Mouse (Mus musculus): Measurements from ENCODE around the gene Cpox.
A peak's percentile ranks its signal among the peaks of the same experiment; 100 is the strongest.
"Not testable (repeated sequence)": the region's sequence is repeated elsewhere in the genome, so short reads cannot be mapped to it uniquely, and the experiment has no call there.

Gene Cpox

GRCm38 (mm10) chr16:58669917-58670630, at the start of gene Cpox:
Gene Cpox (plus strand): TSS chr16:58670292.
- DNase-seq (ENCODE audit: low spot score in 2 of 2), result peak; percentile 50 to 80

- DNase-seq (ENCODE audit: low spot score in 2 of 2), result no peak
These were observed 47.7 kb upstream of the Cpox start for GRCm38 (mm10) chr16:58622377-58622776.

GRCm38 (mm10) chr16:58623114-58623513, 47.0 kb upstream of the Cpox start:
- DNase-seq (ENCODE audit: low spot score in 2 of 2), result no peak

- peak in 1 of 2 experiments; percentile 63 for DNase-seq (ENCODE audit: low spot score in 2 of 2)
These were observed 46.1 kb upstream of the Cpox start for GRCm38 (mm10) chr16:58623944-58624343.

- DNase-seq (ENCODE audit: low spot score in 2 of 2), result no peak
These were observed 42.3 kb upstream of the Cpox start for GRCm38 (mm10) chr16:58627597-58628335.

- DNase-seq (ENCODE audit: low spot score in 2 of 2), result no peak
These were observed 41.8 kb upstream of the Cpox start for GRCm38 (mm10) chr16:58628336-58628680.

GRCm38 (mm10) chr16:58628968-58629367, 41.1 kb upstream of the Cpox start:
- DNase-seq (ENCODE audit: low spot score in 2 of 2), result no peak

GRCm38 (mm10) chr16:58629736-58630135, 40.4 kb upstream of the Cpox start:
- no peak for DNase-seq (ENCODE audit: low spot score in 2 of 2)

GRCm38 (mm10) chr16:58635866-58636265, 34.2 kb upstream of the Cpox start:
- DNase-seq (ENCODE audit: low spot score in 2 of 2), result no peak

- no peak for DNase-seq (ENCODE audit: low spot score in 2 of 2)
These were observed 32.6 kb upstream of the Cpox start for GRCm38 (mm10) chr16:58637448-58637847.

- DNase-seq (ENCODE audit: low spot score in 2 of 2), result no peak
These were observed 32.1 kb upstream of the Cpox start for GRCm38 (mm10) chr16:58638016-58638415.

- no peak for DNase-seq (ENCODE audit: low spot score in 2 of 2)
These were observed 31.4 kb upstream of the Cpox start, which contains the start of gene E330017A01Rik for GRCm38 (mm10) chr16:58638689-58639175. Gene E330017A01Rik (minus strand): TSS chr16:58638739.

GRCm38 (mm10) chr16:58649979-58650378, 20.1 kb upstream of the Cpox start:
- DNase-seq (ENCODE audit: low spot score in 2 of 2), result peak in 1 of 2 experiments; percentile 33

GRCm38 (mm10) chr16:58655751-58656150, 14.3 kb upstream of the Cpox start:
- no peak for DNase-seq (ENCODE audit: low spot score in 2 of 2)

- DNase-seq (ENCODE audit: low spot score in 2 of 2), result no peak
These were observed 13.6 kb upstream of the Cpox start for GRCm38 (mm10) chr16:58656526-58656925.

GRCm38 (mm10) chr16:58658668-58659067, 11.4 kb upstream of the Cpox start:
- DNase-seq (ENCODE audit: low spot score in 2 of 2), result no peak

GRCm38 (mm10) chr16:58661826-58662225, 8.3 kb upstream of the Cpox start:
- no peak for DNase-seq (ENCODE audit: low spot score in 2 of 2)

- no peak for DNase-seq (ENCODE audit: low spot score in 2 of 2)
These were observed 7.8 kb upstream of the Cpox start for GRCm38 (mm10) chr16:58662287-58662791.

- DNase-seq (ENCODE audit: low spot score in 2 of 2), result no peak
These were observed 7.1 kb upstream of the Cpox start for GRCm38 (mm10) chr16:58663021-58663420.

GRCm38 (mm10) chr16:58663816-58664215, 6.3 kb upstream of the Cpox start:
- no peak for DNase-seq (ENCODE audit: low spot score in 2 of 2)

- DNase-seq (ENCODE audit: low spot score in 2 of 2), result not testable (repeated sequence)
These were observed 5.0 kb upstream of the Cpox start for GRCm38 (mm10) chr16:58665137-58665536.

GRCm38 (mm10) chr16:58666681-58667080, 3.4 kb upstream of the Cpox start:
- DNase-seq (ENCODE audit: low spot score in 2 of 2), result not testable (repeated sequence)

- no peak for DNase-seq (ENCODE audit: low spot score in 2 of 2)
These were observed 1.5 kb upstream of the Cpox start for GRCm38 (mm10) chr16:58668586-58668985.
